8 mouse cellular contexts compared by ENCODE assay signal in genomic region chr13:37453203-37453602, GRCm38 (mm10).
DNase-seq lines count a peak whose midpoint lies in the region; ATAC-seq lines count a peak whose summit lies in the region.

No protein-coding gene starts in this region.

- no peaks in the 10 kb centered on the region for H3K9me3 ChIP-seq in embryonic facial prominence, embryonic 13.5 days
- no peaks in the 10 kb centered on the region for H3K9me3 ChIP-seq in heart, embryonic 10.5 days
- H3K9me3 ChIP-seq in kidney, embryonic 14.5 days (ENCODE audit: control insufficient read depth, low read length) = peaks cover 5% of the 10 kb centered on the region; the same call in 1 of the 2 replicates

- H3K4me2 ChIP-seq in embryonic facial prominence, embryonic 13.5 days = peak overlapping the region; percentile 69
- peak overlapping the region; percentile 53 for H3K4me2 ChIP-seq in kidney, embryonic 14.5 days (replicated peaks; ENCODE audit: low read depth, low read length)

- 4% methylated on average over 13 of the region's 13 CpGs for WGBS in embryonic facial prominence, embryonic 13.5 days
- WGBS in heart, embryonic 10.5 days = 1% methylated on average over 13 of the region's 13 CpGs
- WGBS in kidney, embryonic 14.5 days = 6% methylated on average over 13 of the region's 13 CpGs

- 0 out of 2 replicates have a peak overlapping the region, but pooled peaks have one; percentile 41 for H3K4me3 ChIP-seq in embryonic facial prominence, embryonic 13.5 days
- peak overlapping the region; percentile 55 for H3K4me3 ChIP-seq in heart, embryonic 10.5 days
- no peak overlapping the region for H3K4me3 ChIP-seq in kidney, embryonic 14.5 days (ENCODE audit: low read length)

- no peak overlapping the region for H3K9ac ChIP-seq in embryonic facial prominence, embryonic 13.5 days
- H3K9ac ChIP-seq in kidney, embryonic 14.5 days (ENCODE audit: low read depth, low read length) = 0 out of 2 replicates have a peak overlapping the region, but pooled peaks have one; percentile 31

- peak; percentile 50; the same call in 1 of the 2 replicates for ATAC-seq in embryonic facial prominence, embryonic 13.5 days (ENCODE audit: insufficient number of reproducible peaks, insufficient read depth, low FRiP score, low TSS enrichment, low read depth)
- ATAC-seq in kidney, embryonic 14.5 days (ENCODE audit: low FRiP score, low TSS enrichment) = peak; percentile 58; the same call in 1 of the 2 replicates

- no peaks in the 10 kb centered on the region for H3K36me3 ChIP-seq in embryonic facial prominence, embryonic 13.5 days
- H3K36me3 ChIP-seq in heart, embryonic 10.5 days = no peaks in the 10 kb centered on the region
- H3K36me3 ChIP-seq in kidney, embryonic 14.5 days (ENCODE audit: control insufficient read depth, insufficient read depth, low read length) = no peaks in the 10 kb centered on the region

- DNase-seq in 416B (ENCODE audit: low read depth) = peak; percentile 98
- DNase-seq in adrenal gland, postnatal 4 days (ENCODE audit: low spot score in 2 of 2) = peak; percentile 39 to 71
- DNase-seq in heart, embryonic 10.5 days (ENCODE audit: low spot score) = peak; percentile 93
- DNase-seq in liver = peak; percentile 74
- peak; percentile 64 to 75 for DNase-seq in monocyte, adult 2 months (ENCODE audit: low read depth in 1 of 2, low spot score in 2 of 2)
- peak; percentile 51 to 65 for DNase-seq in spleen, postnatal 14 days (ENCODE audit: low spot score in 2 of 2)

- H3K27ac ChIP-seq in embryonic facial prominence, embryonic 13.5 days = no peak overlapping the region
- H3K27ac ChIP-seq in heart, embryonic 10.5 days = peak overlapping the region; percentile 67
- no peak overlapping the region; the same call in 1 of the 2 replicates for H3K27ac ChIP-seq in kidney, embryonic 14.5 days (ENCODE audit: low read depth, low read length)

- no peaks in the 10 kb centered on the region for H3K27me3 ChIP-seq in embryonic facial prominence, embryonic 13.5 days
- no peaks in the 10 kb centered on the region for H3K27me3 ChIP-seq in heart, embryonic 10.5 days (ENCODE audit: insufficient read depth, poor library complexity, severe bottlenecking)
- H3K27me3 ChIP-seq in kidney, embryonic 14.5 days (ENCODE audit: control insufficient read depth, insufficient read depth, low read length) = no peaks in the 10 kb centered on the region

- peaks cover 43% of the 10 kb centered on the region for H3K4me1 ChIP-seq in embryonic facial prominence, embryonic 13.5 days
- H3K4me1 ChIP-seq in heart, embryonic 10.5 days = peaks cover 55% of the 10 kb centered on the region
- peaks cover 51% of the 10 kb centered on the region for H3K4me1 ChIP-seq in kidney, embryonic 14.5 days (ENCODE audit: control insufficient read depth, insufficient read depth, low read length)
